Mouse (Mus musculus): ENCODE data around the gene Mei1.
A peak's percentile ranks its signal among the peaks of the same experiment; 100 is the strongest.
"Not testable (repeated sequence)": the region's sequence is repeated elsewhere in the genome, so short reads cannot be mapped to it uniquely, and the experiment has no call there.

Mei1 gene

GRCm38 (mm10) chr15:82086131-82086530, 16.3 kb downstream of the Mei1 start:
- peak; percentile 16 for DNase-seq (ENCODE audit: low spot score)

DNA sequence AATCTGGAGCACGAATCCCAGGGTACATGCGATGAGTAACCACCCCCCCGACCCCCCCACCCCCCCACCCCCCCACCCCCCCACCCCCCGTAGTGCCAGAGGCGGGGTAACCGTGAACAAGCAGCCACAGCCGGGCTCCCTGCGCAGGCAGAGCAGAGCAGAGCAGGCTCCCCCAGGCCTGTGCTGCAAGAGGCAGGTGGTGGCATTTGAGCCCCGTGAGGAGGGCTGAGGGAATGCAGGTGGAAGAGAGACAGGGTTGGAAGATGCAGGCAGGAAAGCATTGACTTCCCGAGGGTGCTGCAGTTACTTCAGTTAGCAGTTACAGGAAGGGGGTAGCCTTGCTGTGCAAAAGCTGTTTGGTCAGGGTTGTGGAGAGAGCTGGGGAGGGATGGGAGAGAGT, 17.5 kb downstream of the Mei1 start:
- no peak for DNase-seq (ENCODE audit: low spot score)

- no peak for DNase-seq (ENCODE audit: low spot score)
These were observed 21.3 kb downstream of the Mei1 start for GRCm38 (mm10) chr15:82091061-82091460.

- peak; percentile 69 for DNase-seq (ENCODE audit: low spot score)
These were observed 37.3 kb downstream of the Mei1 start for GRCm38 (mm10) chr15:82106953-82107555.

GRCm38 (mm10) chr15:82120544-82120943, 50.7 kb downstream of the Mei1 start:
- DNase-seq (ENCODE audit: low spot score), result no peak

GRCm38 (mm10) chr15:82126690-82127089, 56.9 kb downstream of the Mei1 start:
- not testable (repeated sequence) for DNase-seq (ENCODE audit: low spot score)

GRCm38 (mm10) chr15:82127426-82128374, 57.9 kb downstream of the Mei1 start, which contains the start of gene Ccdc134:
TSS of gene Ccdc134 (plus strand) at chr15:82127922.
- peak; percentile 96 for DNase-seq (ENCODE audit: low spot score)

GRCm38 (mm10) chr15:82128398-82128797, 58.6 kb downstream of the Mei1 start:
- no peak for DNase-seq (ENCODE audit: low spot score)

GRCm38 (mm10) chr15:82130599-82130998, 60.8 kb downstream of the Mei1 start:
- DNase-seq (ENCODE audit: low spot score), result no peak

DNA sequence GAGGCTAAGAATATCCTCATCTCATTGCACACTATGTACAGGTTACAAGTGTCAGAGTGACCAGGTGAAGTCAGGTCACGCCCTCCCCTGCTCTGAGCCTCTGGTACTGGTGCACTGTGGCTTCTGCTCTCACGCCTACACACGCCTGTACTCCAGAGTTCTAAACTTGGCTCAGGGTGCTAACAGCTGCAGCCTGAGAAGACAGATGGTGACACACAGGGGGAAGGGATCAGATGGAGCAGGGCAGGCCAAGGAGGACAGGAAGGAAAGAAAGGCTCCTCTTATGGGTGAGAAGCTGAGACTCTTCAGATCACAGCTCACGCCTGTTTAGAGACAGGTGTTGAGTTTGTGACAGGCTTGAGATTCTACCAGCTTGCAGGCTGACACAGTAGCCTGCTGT, 65.6 kb downstream of the Mei1 start:
- no peak for DNase-seq (ENCODE audit: low spot score)

- DNase-seq (ENCODE audit: low spot score), result peak; percentile 65
These were observed 68.8 kb downstream of the Mei1 start for GRCm38 (mm10) chr15:82138565-82138964.

- no peak for DNase-seq (ENCODE audit: low spot score)
These were observed 69.4 kb downstream of the Mei1 start for GRCm38 (mm10) chr15:82139196-82139595.

DNA sequence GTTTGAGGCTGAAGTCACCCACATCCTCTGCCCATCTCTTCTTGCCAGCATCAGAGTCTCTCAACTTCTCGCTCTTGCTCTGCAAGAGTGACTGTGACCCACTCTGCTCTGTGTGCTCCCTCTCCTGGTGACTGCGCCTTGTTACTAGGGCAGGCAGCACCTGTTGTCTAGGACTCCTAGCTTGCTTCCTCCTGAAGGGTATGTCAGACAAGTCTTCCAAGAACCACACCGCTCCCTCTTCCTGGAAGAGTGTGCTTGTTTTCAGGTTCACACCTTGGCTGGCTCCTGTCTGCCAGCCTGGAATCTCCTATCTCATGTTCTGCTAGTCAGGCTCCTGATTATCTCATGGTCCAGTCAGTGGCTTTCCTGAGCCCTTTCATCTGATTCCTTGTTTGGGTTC, 70.6 kb downstream of the Mei1 start:
- no peak for DNase-seq (ENCODE audit: low spot score)

DNA sequence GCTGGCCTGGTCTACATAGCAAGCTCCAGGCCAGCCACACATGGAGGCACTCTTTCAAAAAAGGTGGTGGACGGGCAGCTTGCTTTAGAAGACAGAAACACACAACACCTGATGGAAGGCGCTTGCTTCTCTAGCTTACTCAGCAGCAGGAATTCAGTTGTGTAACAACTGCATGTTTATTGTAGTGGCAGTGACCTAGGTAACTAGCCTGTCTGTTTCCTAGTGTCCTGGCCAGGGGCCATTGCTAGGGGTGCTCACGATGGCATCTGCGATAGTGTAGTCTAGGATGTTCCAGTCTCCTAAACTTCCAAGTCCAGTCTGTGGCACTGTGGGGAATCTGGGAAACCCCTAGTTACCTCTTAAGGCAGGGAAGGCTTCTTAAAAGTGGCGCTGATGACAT, 74.4 kb downstream of the Mei1 start:
- no peak for DNase-seq (ENCODE audit: low spot score)

DNA sequence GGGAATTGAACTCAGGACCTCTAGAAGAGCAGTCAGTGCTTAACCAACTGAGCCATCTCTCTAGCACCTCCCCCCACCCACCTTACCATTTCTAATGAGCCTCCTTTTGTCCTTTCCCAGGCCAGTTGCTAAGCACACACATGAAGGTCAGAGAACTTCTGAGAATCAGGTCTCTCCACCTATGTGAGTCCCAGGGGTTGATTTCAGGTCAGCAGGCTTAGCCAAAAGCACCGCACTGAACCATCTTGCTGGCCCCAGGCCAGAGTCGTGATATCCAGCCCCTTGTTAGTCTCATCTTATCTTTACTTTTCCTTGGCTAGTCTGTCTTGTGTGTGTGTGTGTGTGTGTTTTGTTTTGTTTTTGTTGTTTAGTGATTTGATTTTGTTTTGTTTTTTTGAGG, 75.6 kb downstream of the Mei1 start:
- no peak for DNase-seq (ENCODE audit: low spot score)

- DNase-seq (ENCODE audit: low spot score), result no peak
These were observed 76.3 kb downstream of the Mei1 start for GRCm38 (mm10) chr15:82145851-82146769.

DNA sequence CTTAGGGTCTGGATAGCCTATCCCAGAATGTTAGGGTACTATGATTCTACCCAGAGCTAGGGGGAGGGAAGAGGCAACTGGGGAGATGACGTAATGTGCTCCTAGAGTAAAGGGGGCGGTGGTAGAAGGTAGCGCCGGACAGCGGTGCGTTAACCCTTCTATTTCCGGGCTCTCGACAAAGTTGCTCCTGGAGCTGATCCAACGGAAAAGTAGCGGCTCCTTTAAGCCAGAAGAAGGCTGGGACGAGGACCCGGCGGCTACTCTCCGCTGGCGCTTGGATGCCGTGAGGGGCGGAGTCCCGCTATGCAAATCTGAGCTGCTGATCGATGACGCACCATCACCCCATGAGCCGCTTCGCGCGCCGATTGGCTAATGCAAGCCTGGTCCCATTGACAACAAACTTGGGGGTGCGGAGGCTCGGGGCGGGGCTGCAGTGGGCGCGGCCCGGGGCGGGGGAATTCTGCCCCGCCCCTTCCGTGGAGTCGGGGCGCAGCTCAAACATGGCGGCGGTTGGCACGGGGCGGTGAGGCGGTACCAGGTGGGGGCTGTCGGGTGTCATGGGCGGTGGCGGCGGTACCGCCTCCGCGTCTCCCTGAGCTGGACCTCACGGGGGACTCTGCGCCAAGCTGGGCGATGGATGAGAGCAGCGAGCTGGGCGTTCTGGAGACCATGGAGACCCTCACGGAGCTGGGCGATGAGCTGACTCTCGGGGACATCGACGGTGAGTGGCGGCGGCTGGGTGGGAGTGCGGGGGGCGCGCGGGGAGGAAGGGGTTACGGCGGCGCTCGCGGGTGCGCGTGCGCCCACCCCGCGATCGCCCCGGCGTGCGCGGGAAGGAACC, 77.2 kb downstream of the Mei1 start, which contains the start of gene Srebf2:
Gene Srebf2, plus strand, starts transcription at position 412 of the 841 bp plus-strand sequence.
- DNase-seq (ENCODE audit: low spot score), result peak; percentile 98

DNA sequence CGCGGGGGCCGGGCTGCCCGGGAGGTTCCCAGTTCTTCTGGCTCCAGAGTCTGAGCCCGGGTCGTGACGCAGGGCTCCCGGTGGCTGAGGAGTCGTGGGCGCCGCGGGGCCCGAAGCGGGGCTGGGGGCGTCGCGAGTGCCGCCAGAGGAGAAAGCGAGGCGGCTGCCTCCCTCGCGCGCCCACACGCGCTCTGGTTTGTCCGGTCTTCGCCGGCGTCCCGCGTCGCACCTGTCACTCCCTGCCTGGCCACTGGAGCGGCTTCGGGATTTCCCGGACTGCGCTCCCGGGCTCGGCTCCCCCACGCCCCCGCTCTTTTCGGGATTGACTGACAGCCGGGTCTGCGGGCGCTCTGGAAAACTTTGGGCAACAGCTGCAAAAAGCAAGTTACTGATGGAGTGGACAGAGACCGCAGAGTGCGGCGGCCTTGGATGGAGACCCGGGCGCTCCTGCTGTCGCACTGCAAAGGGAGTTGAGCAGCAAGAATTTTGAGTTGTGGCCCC, 77.9 kb downstream of the Mei1 start:
- peak; percentile 56 for DNase-seq (ENCODE audit: low spot score)

- DNase-seq (ENCODE audit: low spot score), result no peak
These were observed 78.7 kb downstream of the Mei1 start for GRCm38 (mm10) chr15:82148510-82148911.

- no peak for DNase-seq (ENCODE audit: low spot score)
These were observed 80.2 kb downstream of the Mei1 start for GRCm38 (mm10) chr15:82150042-82150441.

- no peak for DNase-seq (ENCODE audit: low spot score)
These were observed 81.4 kb downstream of the Mei1 start for GRCm38 (mm10) chr15:82151176-82151575.
